Mouse (Mus musculus): ENCODE data around the gene Zmiz1. TPM values are rescaled to one million over a fixed set of nuclear protein-coding genes. Genes with fewer than 3 reads are reported as not detected.

The Zmiz1 gene
- polyA plus RNA-seq, 1 experiment from 2014 or later: 66.5 TPM

DNA sequence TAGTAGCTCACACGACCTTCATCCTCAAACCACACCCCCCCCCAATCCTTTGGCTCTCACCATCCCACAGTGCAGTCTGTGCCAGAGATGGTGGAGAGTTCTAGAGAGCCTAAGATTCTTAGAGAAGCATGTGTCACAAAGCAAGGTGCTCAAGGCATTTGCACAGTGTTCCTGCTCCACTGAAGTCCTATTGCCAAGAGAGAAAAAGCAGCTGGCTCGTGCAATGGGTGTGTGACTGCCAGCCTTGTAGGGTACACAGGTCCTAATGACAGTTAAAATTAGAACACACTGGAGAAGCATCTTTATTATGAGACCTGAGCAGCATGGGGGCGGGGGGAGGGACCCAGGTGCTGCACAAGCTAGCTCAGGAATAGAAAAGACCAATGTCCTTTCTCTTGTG lies 18.2 kb upstream of the Zmiz1 start:
- H3K36me3 ChIP-seq: no peaks in the 10 kb centered on the region
- no peak overlapping the region for H3K4me3 ChIP-seq
- H3K9me3 ChIP-seq (replicated peaks): no peaks in the 10 kb centered on the region
- peaks cover 9% of the 10 kb centered on the region for H3K4me1 ChIP-seq
- no peak for ATAC-seq (ENCODE audit: low FRiP score)
- no peak overlapping the region for H3K9ac ChIP-seq
- peaks cover 3% of the 10 kb centered on the region for H3K27me3 ChIP-seq
- H3K27ac ChIP-seq: no peak overlapping the region
- H3K4me2 ChIP-seq (replicated peaks): no peak overlapping the region
- 53% methylated on average over 3 of the region's 3 CpGs for WGBS

- 72% methylated on average over 5 of the region's 5 CpGs for WGBS
- no peaks in the 10 kb centered on the region for H3K9me3 ChIP-seq (replicated peaks)
- no peak overlapping the region for H3K4me3 ChIP-seq
- H3K4me2 ChIP-seq (replicated peaks): no peak overlapping the region
- H3K27me3 ChIP-seq: peaks cover 3% of the 10 kb centered on the region
- no peaks in the 10 kb centered on the region for H3K36me3 ChIP-seq
- H3K27ac ChIP-seq: no peak overlapping the region
- peaks cover 9% of the 10 kb centered on the region for H3K4me1 ChIP-seq
- no peak for ATAC-seq (ENCODE audit: low FRiP score)
- H3K9ac ChIP-seq: no peak overlapping the region
Observed at GRCm38 (mm10) chr14:25441469-25441868, 17.5 kb upstream of the Zmiz1 start.

GRCm38 (mm10) chr14:25442676-25443075 lies 16.3 kb upstream of the Zmiz1 start:
- Histone ChIP-seq H3K4me1 (peaks cover 9% of the 10 kb centered on the region), H3K36me3 (no peaks in the 10 kb centered on the region), H3K4me2 (replicated peaks) (no peak overlapping the region), H3K9ac (no peak overlapping the region), H3K9me3 (replicated peaks) (no peaks in the 10 kb centered on the region), H3K4me3 (no peak overlapping the region), H3K27ac (no peak overlapping the region), H3K27me3 (peaks cover 3% of the 10 kb centered on the region)
- WGBS: 33% methylated on average over 2 of the region's 2 CpGs
- ATAC-seq (ENCODE audit: low FRiP score): no peak

- H3K9me3 ChIP-seq (replicated peaks): no peaks in the 10 kb centered on the region
- 85% methylated on average over 6 of the region's 6 CpGs for WGBS
- H3K27me3 ChIP-seq: no peaks in the 10 kb centered on the region; the same call in none of the 2 replicates
- H3K36me3 ChIP-seq: no peaks in the 10 kb centered on the region
- H3K4me2 ChIP-seq (replicated peaks): no peak overlapping the region
- H3K4me3 ChIP-seq: no peak overlapping the region
- H3K9ac ChIP-seq: no peak overlapping the region
- no peak for ATAC-seq (ENCODE audit: low FRiP score)
- peaks cover 13% of the 10 kb centered on the region for H3K4me1 ChIP-seq
- H3K27ac ChIP-seq: no peak overlapping the region
Observed at GRCm38 (mm10) chr14:25447136-25447775, 11.7 kb upstream of the Zmiz1 start.

DNA sequence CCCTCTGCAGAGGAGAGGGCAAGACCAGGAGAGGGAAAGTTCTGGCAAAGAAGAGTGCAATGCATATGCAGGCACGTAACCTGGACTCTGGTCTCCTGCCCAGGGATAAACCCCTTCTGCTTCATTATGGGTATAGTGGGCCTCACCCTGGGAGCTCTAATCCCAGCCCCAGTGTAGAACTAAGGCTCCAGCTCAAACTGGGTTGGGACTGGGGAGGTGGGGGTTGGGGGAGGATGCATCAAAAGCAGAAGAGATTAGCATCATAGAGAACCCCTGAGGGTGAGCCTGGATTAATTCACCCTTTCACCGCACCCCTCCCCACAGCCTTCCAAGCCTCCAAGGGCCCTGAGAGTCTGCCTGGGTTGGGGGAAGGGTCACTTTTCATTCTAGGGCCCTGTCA lies 10.5 kb upstream of the Zmiz1 start:
- no peaks in the 10 kb centered on the region for H3K36me3 ChIP-seq
- peaks cover 9% of the 10 kb centered on the region; the same call in 1 of the 2 replicates for H3K4me1 ChIP-seq
- no peak overlapping the region for H3K4me3 ChIP-seq
- WGBS: 36% methylated on average over 2 of the region's 2 CpGs
- H3K27me3 ChIP-seq: no peaks in the 10 kb centered on the region; the same call in 1 of the 2 replicates
- H3K9ac ChIP-seq: no peak overlapping the region
- no peak; the same call in 1 of the 2 replicates for ATAC-seq (ENCODE audit: low FRiP score)
- H3K4me2 ChIP-seq (replicated peaks): no peak overlapping the region
- no peaks in the 10 kb centered on the region for H3K9me3 ChIP-seq (replicated peaks)
- no peak overlapping the region for H3K27ac ChIP-seq

DNA sequence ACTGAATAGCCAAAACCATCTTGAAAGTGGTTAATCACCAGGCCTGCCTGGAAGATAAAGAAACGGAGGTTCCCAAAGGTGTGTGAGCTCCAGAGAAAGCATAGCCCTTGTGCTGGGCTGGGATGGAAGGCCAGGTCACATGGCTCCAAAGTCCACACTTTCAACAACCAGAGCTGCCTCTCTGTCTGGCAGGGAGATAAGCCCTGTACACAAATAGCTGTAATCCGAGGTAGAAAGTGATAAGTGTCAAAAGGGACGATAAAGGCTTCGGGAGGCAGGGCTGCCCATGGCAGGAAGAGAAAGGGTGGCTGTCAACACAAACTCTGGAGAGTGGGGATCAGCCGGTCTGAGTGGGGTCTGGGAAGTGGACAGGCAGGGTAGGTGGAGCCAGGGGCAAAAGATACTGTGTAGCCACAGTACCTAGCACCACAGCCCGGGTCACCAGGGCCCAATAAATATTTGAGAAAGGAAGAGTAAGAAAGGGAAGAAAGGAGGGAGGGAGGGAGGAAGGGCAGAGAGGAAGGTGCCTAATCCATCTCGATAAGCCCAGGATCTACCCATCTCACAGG lies 7.8 kb upstream of the Zmiz1 start:
- Histone ChIP-seq H3K27me3 (0 out of 2 replicates have a peak, but pooled peaks cover 2% of the 10 kb centered on the region), H3K4me3 (no peak overlapping the region), H3K4me2 (replicated peaks) (no peak overlapping the region), H3K9ac (no peak overlapping the region), H3K4me1 (peaks cover 13% of the 10 kb centered on the region), H3K27ac (no peak overlapping the region), H3K36me3 (no peaks in the 10 kb centered on the region), H3K9me3 (replicated peaks) (no peaks in the 10 kb centered on the region)
- ATAC-seq (ENCODE audit: low FRiP score): no peak
- WGBS: 57% methylated on average over 7 of the region's 7 CpGs

GRCm38 (mm10) chr14:25451699-25452632 lies 7.0 kb upstream of the Zmiz1 start:
- 62% methylated on average over 10 of the region's 10 CpGs for WGBS
- Histone ChIP-seq H3K9me3 (replicated peaks) (no peaks in the 10 kb centered on the region), H3K4me1 (peaks cover 21% of the 10 kb centered on the region), H3K9ac (no peak overlapping the region), H3K4me3 (no peak overlapping the region), H3K4me2 (replicated peaks) (no peak overlapping the region), H3K27me3 (0 out of 2 replicates have a peak, but pooled peaks cover 2% of the 10 kb centered on the region), H3K27ac (no peak overlapping the region), H3K36me3 (no peaks in the 10 kb centered on the region)
- ATAC-seq (ENCODE audit: low FRiP score): no peak

DNA sequence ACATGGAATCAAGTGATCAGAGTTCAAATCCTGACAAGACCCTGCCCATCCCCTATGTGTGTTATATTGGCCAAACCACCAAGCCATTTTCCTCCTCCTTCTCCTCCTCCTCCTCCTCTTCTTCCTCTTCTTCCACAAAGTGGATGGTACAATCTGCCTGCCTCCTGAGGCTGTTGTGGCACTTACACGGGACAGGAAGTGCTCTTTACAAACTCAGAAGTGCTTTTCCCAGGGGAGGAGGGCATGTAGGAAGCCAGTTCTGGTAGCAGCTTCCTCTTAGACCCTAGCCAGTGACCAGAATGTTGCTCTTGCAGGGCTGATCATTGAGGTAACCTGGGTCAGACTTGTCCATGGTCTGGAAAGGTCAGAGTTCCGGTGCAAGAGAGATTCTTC lies 6.4 kb upstream of the Zmiz1 start:
- WGBS: 60% methylated on average over 2 of the region's 2 CpGs
- no peak overlapping the region for H3K9ac ChIP-seq
- H3K4me1 ChIP-seq: peaks cover 23% of the 10 kb centered on the region
- H3K27me3 ChIP-seq: 0 out of 2 replicates have a peak, but pooled peaks cover 2% of the 10 kb centered on the region
- ATAC-seq (ENCODE audit: low FRiP score): no peak
- H3K36me3 ChIP-seq: no peaks in the 10 kb centered on the region
- no peaks in the 10 kb centered on the region for H3K9me3 ChIP-seq (replicated peaks)
- H3K27ac ChIP-seq: no peak overlapping the region
- no peak overlapping the region for H3K4me2 ChIP-seq (replicated peaks)
- H3K4me3 ChIP-seq: no peak overlapping the region

GRCm38 (mm10) chr14:25454066-25454760 lies 4.8 kb upstream of the Zmiz1 start:
- Histone ChIP-seq H3K4me2 (replicated peaks) (no peak overlapping the region), H3K9me3 (replicated peaks) (no peaks in the 10 kb centered on the region), H3K4me3 (no peak overlapping the region), H3K27ac (no peak overlapping the region), H3K4me1 (peaks cover 26% of the 10 kb centered on the region), H3K27me3 (0 out of 2 replicates have a peak, but pooled peaks cover 2% of the 10 kb centered on the region), H3K9ac (no peak overlapping the region), H3K36me3 (no peaks in the 10 kb centered on the region)
- WGBS: 80% methylated on average over 12 of the region's 12 CpGs
- ATAC-seq (ENCODE audit: low FRiP score): no peak

- peak overlapping the region; percentile 100 for H3K9ac ChIP-seq
- WGBS: under 1% methylated on average over 17 of the region's 17 CpGs
- ATAC-seq (ENCODE audit: low FRiP score): no peak
- H3K4me2 ChIP-seq (replicated peaks): peak overlapping the region; percentile 93
- H3K36me3 ChIP-seq: no peaks in the 10 kb centered on the region
- peak overlapping the region; percentile 97 for H3K4me3 ChIP-seq
- H3K27ac ChIP-seq: peak overlapping the region; percentile 99
- no peaks in the 10 kb centered on the region for H3K9me3 ChIP-seq (replicated peaks)
- H3K27me3 ChIP-seq: 0 out of 2 replicates have a peak, but pooled peaks cover 2% of the 10 kb centered on the region
- peaks cover 34% of the 10 kb centered on the region for H3K4me1 ChIP-seq
Observed at GRCm38 (mm10) chr14:25456666-25457433, 2.1 kb upstream of the Zmiz1 start.

DNA sequence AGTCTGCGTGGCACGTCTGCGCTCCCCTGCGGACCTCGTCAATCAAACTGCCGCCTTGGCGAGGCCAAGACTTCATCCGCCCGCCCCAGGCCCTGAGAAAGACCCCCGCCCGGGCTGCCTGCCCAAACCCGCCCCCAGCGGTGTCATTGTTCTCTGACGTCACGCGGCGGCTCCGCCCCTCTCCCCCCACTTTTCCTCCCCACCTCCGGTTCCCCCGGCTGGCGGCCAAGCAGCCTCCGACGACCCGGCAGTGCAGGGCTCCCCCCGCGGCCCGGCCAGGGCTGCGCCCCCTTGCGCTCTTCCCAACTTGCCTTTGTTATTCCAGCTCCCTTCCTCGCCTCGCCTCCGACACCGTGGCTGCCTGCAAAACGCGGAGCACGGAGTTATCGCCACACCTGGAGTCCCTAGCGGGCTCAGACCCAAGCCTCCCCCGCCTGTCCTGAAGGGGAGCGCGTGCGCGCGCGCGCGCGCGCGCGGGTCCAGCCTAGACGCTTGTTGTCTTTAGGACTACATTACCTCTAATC lies 1.5 kb upstream of the Zmiz1 start:
- H3K27me3 ChIP-seq: 0 out of 2 replicates have a peak, but pooled peaks cover 2% of the 10 kb centered on the region
- peak; percentile 88 for ATAC-seq (ENCODE audit: low FRiP score)
- peak overlapping the region; percentile 99 for H3K27ac ChIP-seq
- peak overlapping the region; percentile 97 for H3K4me3 ChIP-seq
- peaks cover 40% of the 10 kb centered on the region for H3K4me1 ChIP-seq
- peak overlapping the region; percentile 100 for H3K9ac ChIP-seq
- H3K9me3 ChIP-seq (replicated peaks): no peaks in the 10 kb centered on the region
- H3K4me2 ChIP-seq (replicated peaks): peak overlapping the region; percentile 93
- under 1% methylated on average over 44 of the region's 52 CpGs for WGBS
- H3K36me3 ChIP-seq: no peaks in the 10 kb centered on the region

Measured in hindbrain, embryonic 12.5 days (tissue).